Mouse (Mus musculus) bone marrow, adult 2 months (tissue): ENCODE results near the gene Ddr1. TPM values are rescaled to one million over a fixed set of nuclear protein-coding genes. Genes with fewer than 3 reads are reported as not detected.
A peak's percentile ranks its signal among the peaks of the same experiment; 100 is the strongest.

Source experiments
- H3K27ac ChIP-seq: fragments of 200-500 bp; 2 replicates; pipeline ENCODE4 v1.5.1; 2012; ENCODE audit warnings: low read depth, mild to moderate bottlenecking, control low read depth, inconsistent platforms, low read length; ENCODE audit not compliant: control insufficient read depth, poor library complexity, insufficient read depth
- H3K4me1 ChIP-seq: fragments of 200-500 bp; 2 replicates; pipeline ENCODE4 v1.6.1; 2011; ENCODE audit warnings: low read length; ENCODE audit not compliant: control insufficient read depth, insufficient read depth
- H3K4me3 ChIP-seq: fragments of 200-500 bp; replicated peaks from 2 replicates; pipeline ENCODE3; 2011; ENCODE audit warnings: mild to moderate bottlenecking, low read depth, low read length, control low read depth; ENCODE audit not compliant: control insufficient read depth
- CTCF ChIP-seq: fragments of 200-500 bp; IDR thresholded peaks from 2 replicates; pipeline ENCODE4 v1.5.1; 2011; ENCODE audit warnings: low read length, control low read depth; ENCODE audit not compliant: control insufficient read depth, insufficient read depth
- POLR2A ChIP-seq: fragments of 200-500 bp; IDR thresholded peaks from 2 replicates; pipeline ENCODE4 v1.6.1; 2011; ENCODE audit warnings: low read depth, mild to moderate bottlenecking, control low read depth, low read length, borderline replicate concordance; ENCODE audit not compliant: control insufficient read depth
- WGBS: fragments of 180-500 bp; shearing (Covaris S2); methylation state at CpG from one replicate; pipeline ENCODE4 v1.1.7; 2018; 5-methylcytosine and 5-hydroxymethylcytosine counted together
- polyA plus RNA-seq: library from polyadenylated mRNA; stranded (reverse); fragments of >200 nt; gene quantifications from 2 replicates; pipeline ENCODE4 v1.2.4, GENCODE M21; 2011; ENCODE audit warnings: low replicate concordance; ENCODE audit not compliant: missing spikeins, insufficient read depth, insufficient read length

Ddr1 gene
- polyA plus RNA-seq, 1 experiment, result 6.0 TPM

GRCm38 (mm10) chr17:35701203-35701977 lies 3.0 kb downstream of the Ddr1 start:
- Histone ChIP-seq H3K27ac (no peak overlapping the region), H3K4me1 (no peaks in the 10 kb centered on the region; the same call in 1 of the 2 replicates), H3K4me3 (no peak overlapping the region)
- no peak for TF ChIP-seq POLR2A
- WGBS, result 11% methylated on average over 16 of the region's 16 CpGs

- Histone ChIP-seq H3K27ac (peak overlapping the region; percentile 33; the same call in 1 of the 2 replicates), H3K4me3 (no peak overlapping the region), H3K4me1 (no peaks in the 10 kb centered on the region; the same call in 1 of the 2 replicates)
- TF ChIP-seq POLR2A (no peak), CTCF (no peak)
- 2% methylated on average over 64 of the region's 66 CpGs for WGBS
Measured at GRCm38 (mm10) chr17:35700371-35700961, 4.0 kb downstream of the Ddr1 start.

DNA sequence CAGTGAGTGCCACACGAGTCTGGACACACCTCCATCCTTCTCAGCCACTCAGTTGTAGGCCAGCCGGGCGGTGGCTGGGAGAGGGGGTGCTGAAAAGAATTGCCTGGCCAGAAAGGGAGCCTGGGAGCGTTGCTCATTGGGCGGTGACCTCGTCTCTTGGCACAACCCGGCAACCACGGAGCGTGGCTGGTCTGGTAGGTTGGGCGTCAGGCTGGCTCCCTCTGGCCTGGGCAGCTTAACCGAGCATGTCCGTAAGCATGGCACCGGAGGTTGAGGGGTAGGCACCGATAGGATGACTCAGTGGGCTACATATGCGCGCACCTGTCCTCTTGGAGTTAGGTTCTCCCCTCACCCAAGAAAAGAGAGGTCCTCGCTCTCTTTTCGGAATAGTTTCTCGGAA lies 4.5 kb downstream of the Ddr1 start:
- no peak for TF ChIP-seq CTCF
- no peak for TF ChIP-seq POLR2A
- H3K4me3 ChIP-seq, result peak overlapping the region; percentile 2
- no peak overlapping the region for H3K27ac ChIP-seq
- no peaks in the 10 kb centered on the region; the same call in 1 of the 2 replicates for H3K4me1 ChIP-seq
- WGBS, result 7% methylated on average over 19 of the region's 19 CpGs

DNA sequence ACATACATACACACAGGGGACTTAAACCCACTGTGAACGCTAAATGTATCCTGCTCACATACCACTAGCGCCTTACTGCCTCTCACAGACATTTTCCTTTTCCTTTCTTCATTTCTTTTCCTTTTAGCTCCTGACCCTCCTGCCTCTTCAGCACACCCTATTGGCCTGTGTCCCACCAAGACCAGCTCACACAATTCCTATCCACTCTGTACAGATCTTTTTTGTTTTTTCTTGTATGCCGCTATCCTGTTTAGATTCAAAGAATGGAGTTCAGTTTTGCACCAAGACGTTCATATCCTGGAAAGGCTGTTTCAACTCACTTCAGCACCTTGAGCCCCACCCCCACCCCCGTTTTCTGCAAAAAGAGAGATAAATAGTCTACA lies 5.9 kb downstream of the Ddr1 start:
- Histone ChIP-seq H3K4me3 (no peak overlapping the region), H3K4me1 (no peaks in the 10 kb centered on the region; the same call in 1 of the 2 replicates), H3K27ac (no peak overlapping the region)
- TF ChIP-seq CTCF, result no peak
- no peak for TF ChIP-seq POLR2A
- 47% methylated on average over 5 of the region's 5 CpGs for WGBS

DNA sequence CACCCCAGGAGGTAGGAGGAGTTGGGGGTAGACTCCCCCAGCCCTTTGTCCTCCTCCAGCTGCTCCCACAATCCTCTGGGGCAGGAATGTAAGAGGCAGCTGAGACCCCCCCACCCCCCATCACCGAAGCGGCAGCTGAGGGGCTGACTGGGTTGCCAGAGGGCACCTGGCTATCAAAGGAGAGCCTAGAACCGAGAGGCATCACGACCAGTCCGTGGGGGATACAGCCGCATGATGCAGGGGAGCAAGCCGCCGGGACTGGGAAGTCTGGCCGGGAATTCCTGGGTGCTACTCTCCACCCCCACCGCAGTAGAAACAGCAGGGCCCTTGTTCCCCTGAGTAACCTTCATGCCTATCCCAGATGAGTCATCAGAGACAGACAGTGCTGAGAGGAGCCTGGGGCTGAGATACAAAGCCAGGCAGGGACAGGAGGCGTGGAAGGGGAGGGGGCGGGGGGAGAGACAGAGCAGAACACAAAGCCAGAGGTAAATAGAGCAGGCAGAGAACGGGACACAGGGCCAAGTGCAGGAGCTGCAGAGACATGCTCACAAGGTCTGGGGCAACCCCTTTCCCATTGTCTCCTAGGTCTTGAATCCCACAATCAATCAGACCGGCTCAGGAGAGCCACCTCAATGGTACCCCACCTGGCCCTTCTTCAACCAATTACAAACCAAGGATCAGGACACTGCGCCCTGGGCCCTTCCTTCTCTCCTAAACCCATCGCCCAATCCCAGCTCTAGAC lies 6.5 kb downstream of the Ddr1 start:
- WGBS, result 21% methylated on average over 16 of the region's 16 CpGs
- TF ChIP-seq CTCF, result no peak
- TF ChIP-seq POLR2A, result no peak
- H3K4me1 ChIP-seq, result no peaks in the 10 kb centered on the region; the same call in 1 of the 2 replicates
- H3K4me3 ChIP-seq, result no peak overlapping the region
- no peak overlapping the region for H3K27ac ChIP-seq

GRCm38 (mm10) chr17:35697429-35697758 lies 7.0 kb downstream of the Ddr1 start:
- H3K4me1 ChIP-seq, result no peaks in the 10 kb centered on the region; the same call in 1 of the 2 replicates
- no peak overlapping the region for H3K4me3 ChIP-seq
- WGBS, result 19% methylated on average over 1 of the region's 1 CpGs
- no peak overlapping the region for H3K27ac ChIP-seq
- no peak for TF ChIP-seq CTCF
- TF ChIP-seq POLR2A, result no peak

DNA sequence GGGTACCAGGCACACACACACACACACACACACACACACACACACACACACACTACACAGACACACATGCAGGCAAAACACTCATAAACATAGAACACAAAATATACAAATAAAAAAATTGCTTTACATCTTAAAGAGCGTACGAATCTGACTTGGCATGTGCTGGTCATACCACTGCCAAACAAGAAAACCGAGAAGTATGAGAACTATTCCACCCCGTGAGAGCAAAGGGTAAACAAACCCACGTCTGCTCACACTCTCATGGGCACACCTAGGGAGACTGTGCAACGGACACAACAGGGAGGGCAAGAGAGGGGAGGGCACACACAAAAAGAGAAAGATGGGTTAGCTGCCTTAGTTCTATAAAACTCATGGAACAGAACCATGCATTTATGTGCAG lies 7.7 kb downstream of the Ddr1 start:
- Histone ChIP-seq H3K4me1 (no peaks in the 10 kb centered on the region; the same call in 1 of the 2 replicates), H3K4me3 (no peak overlapping the region), H3K27ac (no peak overlapping the region)
- TF ChIP-seq CTCF (no peak), POLR2A (no peak)
- 61% methylated on average over 6 of the region's 6 CpGs for WGBS

DNA sequence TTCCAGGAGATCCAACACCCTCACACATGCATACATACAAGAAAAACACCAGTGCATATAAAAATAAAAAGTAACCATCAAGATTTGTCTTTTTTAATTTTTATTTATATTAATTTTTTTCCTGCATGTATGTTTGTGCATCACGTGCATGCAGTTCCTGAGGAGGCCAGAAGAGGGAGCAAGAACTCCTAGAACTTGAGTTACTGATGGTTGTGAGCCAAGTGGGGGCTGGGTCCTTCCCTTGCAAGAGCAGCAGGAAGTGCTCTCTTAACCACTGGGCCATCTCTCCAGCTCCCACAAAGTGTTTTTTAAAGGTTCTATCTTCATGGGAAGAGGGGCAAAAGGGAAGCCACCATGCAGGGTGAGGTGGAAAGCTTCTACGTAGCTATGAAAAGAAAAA lies 9.1 kb downstream of the Ddr1 start:
- no peak overlapping the region for H3K4me3 ChIP-seq
- 79% methylated on average over 2 of the region's 2 CpGs for WGBS
- H3K4me1 ChIP-seq, result no peaks in the 10 kb centered on the region; the same call in 1 of the 2 replicates
- H3K27ac ChIP-seq, result no peak overlapping the region
- TF ChIP-seq POLR2A, result no peak
- no peak for TF ChIP-seq CTCF

DNA sequence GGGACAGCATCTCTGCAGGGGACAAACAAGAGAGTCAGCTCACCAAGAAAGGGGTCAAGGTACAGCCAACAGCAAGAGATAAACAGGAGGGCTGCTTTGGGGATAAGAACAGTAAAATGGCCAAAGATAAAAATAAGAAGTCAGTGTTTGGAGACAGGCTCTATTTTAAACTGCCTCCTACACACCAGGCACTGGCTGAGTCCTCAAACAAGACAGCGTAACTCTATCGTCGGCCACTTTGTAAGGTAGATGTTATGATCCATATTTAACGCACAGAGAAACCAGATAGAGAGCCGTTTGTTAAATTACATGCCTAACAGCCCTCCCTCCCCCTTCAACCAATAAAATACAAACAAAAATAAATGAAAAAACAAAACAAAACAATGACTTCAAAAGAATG lies 10.5 kb downstream of the Ddr1 start:
- Histone ChIP-seq H3K4me1 (no peaks in the 10 kb centered on the region), H3K4me3 (no peak overlapping the region), H3K27ac (no peak overlapping the region)
- TF ChIP-seq POLR2A, result no peak
- TF ChIP-seq CTCF, result no peak
- WGBS, result 78% methylated on average over 5 of the region's 5 CpGs
